Mouse (Mus musculus) forebrain, embryonic 13.5 days (tissue): ENCODE results near the gene Galp. TPM values are rescaled to one million over a fixed set of nuclear protein-coding genes. Genes with fewer than 3 reads are reported as not detected.
"Not testable (repeated sequence)": the region's sequence is repeated elsewhere in the genome, so short reads cannot be mapped to it uniquely, and the experiment has no call there.

Experiments
- ATAC-seq: fragments of 200-750 bp; cut with Nextera tagmentation; 2 replicates; pipeline ENCODE4 v1.8.0; 2017
- H3K27ac ChIP-seq: fragments of 300-500 bp; sonication (generic); 2 replicates; pipeline ENCODE4 v1.5.1; 2015; ENCODE audit warnings: inconsistent platforms, mild to moderate bottlenecking, moderate library complexity
- H3K27me3 ChIP-seq: fragments of 300-500 bp; sonication (generic); 2 replicates; pipeline ENCODE4 v1.6.1; 2015; ENCODE audit warnings: mild to moderate bottlenecking, inconsistent platforms
- H3K36me3 ChIP-seq: fragments of 300-500 bp; sonication (generic); 2 replicates; pipeline ENCODE4 v1.6.1; 2015; ENCODE audit warnings: mild to moderate bottlenecking, inconsistent platforms; ENCODE audit not compliant: poor library complexity, severe bottlenecking
- H3K4me1 ChIP-seq: fragments of 300-500 bp; sonication (generic); 2 replicates; pipeline ENCODE4 v1.6.1; 2015; ENCODE audit warnings: inconsistent platforms
- H3K4me2 ChIP-seq: fragments of 300-500 bp; sonication (generic); 2 replicates; pipeline ENCODE4 v1.6.1; 2015; ENCODE audit warnings: inconsistent platforms, mild to moderate bottlenecking, moderate library complexity
- H3K4me3 ChIP-seq: fragments of 300-500 bp; sonication (generic); 2 replicates; pipeline ENCODE4 v1.5.1; 2015; ENCODE audit warnings: mild to moderate bottlenecking, inconsistent platforms
- H3K9ac ChIP-seq: fragments of 300-500 bp; sonication (generic); 2 replicates; pipeline ENCODE4 v1.6.1; 2015; ENCODE audit warnings: mild to moderate bottlenecking, inconsistent platforms
- H3K9me3 ChIP-seq: fragments of 300-500 bp; sonication (generic); replicated peaks from 2 replicates; pipeline ENCODE4 v1.6.1; 2016; ENCODE audit warnings: inconsistent platforms
- WGBS: fragments of 180-500 bp; shearing (Covaris S2); methylation state at CpG from one replicate; pipeline ENCODE4 v1.1.7; 2015; 5-methylcytosine and 5-hydroxymethylcytosine counted together
- polyA plus RNA-seq: library from polyadenylated mRNA; unstranded; fragments of >200 nt; fragmentation: Nextera tagmentation; extraction: Ambion mirVana; gene quantifications from 2 replicates; pipeline ENCODE4 v1.2.1, GENCODE M21; 2015

Gene Galp
- polyA plus RNA-seq, 1 experiment from 2014 or later, result not detected

DNA sequence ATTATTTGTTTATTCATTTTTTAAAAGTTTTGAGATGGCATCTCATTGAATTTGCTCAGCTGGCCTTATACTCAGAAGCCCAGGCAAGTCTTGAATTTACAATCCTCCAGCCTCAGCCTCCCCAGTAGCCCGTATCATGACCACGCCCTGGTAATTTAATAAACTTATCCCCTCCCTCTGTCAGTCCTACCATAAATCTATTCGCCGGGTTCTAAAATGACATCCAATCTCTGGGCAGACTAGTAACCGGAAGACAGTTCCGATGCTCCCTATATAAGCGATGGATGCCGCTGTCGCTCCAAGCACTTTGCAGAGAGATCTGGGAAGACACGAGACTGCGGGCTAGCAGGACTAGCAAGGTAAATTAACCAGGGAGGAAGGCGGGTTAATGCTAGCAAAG is 25.1 kb downstream of the Galp start, which contains the start of gene Zscan5b:
Gene Zscan5b, plus strand, starts transcription at position 301 of the 400 bp plus-strand sequence.
- H3K27me3 ChIP-seq, result no peaks in the 10 kb centered on the region
- no peak within 1 kb of the TSS for H3K4me2 ChIP-seq
- no peak for ATAC-seq
- H3K27ac ChIP-seq, result no peak within 1 kb of the TSS
- H3K36me3 ChIP-seq, result no peaks in the 10 kb centered on the region
- H3K9ac ChIP-seq, result no peak within 1 kb of the TSS
- WGBS, result 95% methylated on average over 12 of the region's 12 CpGs
- H3K4me1 ChIP-seq, result no peaks in the 10 kb centered on the region
- 0 out of 2 replicates have a peak, but pooled peaks cover 9% of the 10 kb centered on the region for H3K9me3 ChIP-seq
- no peak within 1 kb of the TSS for H3K4me3 ChIP-seq

DNA sequence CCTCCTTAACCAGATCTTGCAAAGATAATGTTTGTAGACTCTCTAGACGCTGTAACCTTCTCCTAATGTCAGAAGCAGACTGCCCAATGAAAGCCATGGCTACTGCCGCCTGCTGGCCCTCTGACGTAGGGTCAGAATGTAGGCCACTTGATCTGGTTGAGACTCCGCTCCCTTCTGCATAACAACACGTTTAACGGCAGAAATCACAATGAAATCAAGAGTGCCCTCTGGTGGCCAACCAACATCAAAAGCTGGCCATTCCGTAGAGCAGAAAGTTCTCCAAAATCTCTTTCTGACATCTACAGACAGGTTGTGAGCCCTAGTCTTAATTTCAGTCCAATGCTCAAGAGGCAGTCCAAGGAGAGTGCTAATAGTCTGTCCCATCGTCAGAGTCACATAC is 31.6 kb downstream of the Galp start:
- H3K36me3 ChIP-seq, H3K27ac ChIP-seq, H3K4me3 ChIP-seq, ATAC-seq, H3K27me3 ChIP-seq, H3K4me1 ChIP-seq, H3K4me2 ChIP-seq, H3K9ac ChIP-seq: not testable (repeated sequence)
- H3K9me3 ChIP-seq, result peaks cover 25% of the 10 kb centered on the region
- WGBS, result 54% methylated on average over 8 of the region's 8 CpGs

- no peak overlapping the region for H3K27ac ChIP-seq
- no peaks in the 10 kb centered on the region for H3K27me3 ChIP-seq
- no peak overlapping the region for H3K9ac ChIP-seq
- no peaks in the 10 kb centered on the region for H3K36me3 ChIP-seq
- WGBS, result 51% methylated on average over 11 of the region's 11 CpGs
- no peak overlapping the region for H3K4me2 ChIP-seq
- no peaks in the 10 kb centered on the region for H3K4me1 ChIP-seq
- ATAC-seq, result no peak
- no peak overlapping the region for H3K4me3 ChIP-seq
- 0 out of 2 replicates have a peak, but pooled peaks cover under 1% of the 10 kb centered on the region for H3K9me3 ChIP-seq
Measured at GRCm38 (mm10) chr7:6239787-6240186, 42.9 kb downstream of the Galp start.

- H3K4me3 ChIP-seq, H3K4me1 ChIP-seq, ATAC-seq, H3K9ac ChIP-seq, H3K4me2 ChIP-seq, H3K27me3 ChIP-seq, H3K9me3 ChIP-seq, H3K27ac ChIP-seq, H3K36me3 ChIP-seq: not testable (repeated sequence)
- 12% methylated on average over 1 of the region's 1 CpGs for WGBS
Measured at GRCm38 (mm10) chr7:6240841-6241425, 44.0 kb downstream of the Galp start.

- Histone ChIP-seq H3K9me3 (no peaks in the 10 kb centered on the region), H3K36me3 (no peaks in the 10 kb centered on the region), H3K9ac (no peak overlapping the region), H3K27me3 (no peaks in the 10 kb centered on the region), H3K4me2 (no peak overlapping the region), H3K4me1 (no peaks in the 10 kb centered on the region), H3K4me3 (no peak overlapping the region), H3K27ac (no peak overlapping the region)
- ATAC-seq, result no peak
- 66% methylated on average over 11 of the region's 11 CpGs for WGBS
Measured at GRCm38 (mm10) chr7:6244361-6245292, 47.7 kb downstream of the Galp start.

DNA sequence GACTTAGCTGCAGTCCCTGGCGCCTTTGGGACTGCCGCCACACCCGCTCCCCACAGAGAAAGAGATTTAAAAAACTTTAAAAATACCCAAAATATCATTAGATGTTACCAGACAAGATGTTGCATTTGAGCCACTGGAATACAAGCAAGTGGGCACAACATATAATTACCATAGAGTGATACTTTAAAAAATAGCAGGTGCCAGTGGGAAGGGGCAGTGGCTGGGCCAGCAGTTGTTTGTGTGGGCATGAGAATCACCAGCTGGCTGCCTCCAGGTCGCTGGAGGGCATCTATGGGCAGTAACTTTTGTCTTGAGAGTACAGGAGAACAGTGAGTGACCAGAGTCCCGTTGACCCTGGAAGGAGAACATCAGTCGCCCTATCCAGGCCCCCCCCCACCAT is 55.5 kb downstream of the Galp start, which contains the start of gene Epp13:
Gene Epp13, plus strand, starts transcription at position 301 of the 400 bp plus-strand sequence.
- Histone ChIP-seq H3K4me3 (no peak within 1 kb of the TSS), H3K27me3 (no peaks in the 10 kb centered on the region), H3K4me2 (no peak within 1 kb of the TSS), H3K9me3 (peaks cover 7% of the 10 kb centered on the region), H3K4me1 (no peaks in the 10 kb centered on the region), H3K36me3 (no peaks in the 10 kb centered on the region), H3K9ac (no peak within 1 kb of the TSS), H3K27ac (no peak within 1 kb of the TSS)
- 85% methylated on average over 6 of the region's 6 CpGs for WGBS
- ATAC-seq, result no peak

DNA sequence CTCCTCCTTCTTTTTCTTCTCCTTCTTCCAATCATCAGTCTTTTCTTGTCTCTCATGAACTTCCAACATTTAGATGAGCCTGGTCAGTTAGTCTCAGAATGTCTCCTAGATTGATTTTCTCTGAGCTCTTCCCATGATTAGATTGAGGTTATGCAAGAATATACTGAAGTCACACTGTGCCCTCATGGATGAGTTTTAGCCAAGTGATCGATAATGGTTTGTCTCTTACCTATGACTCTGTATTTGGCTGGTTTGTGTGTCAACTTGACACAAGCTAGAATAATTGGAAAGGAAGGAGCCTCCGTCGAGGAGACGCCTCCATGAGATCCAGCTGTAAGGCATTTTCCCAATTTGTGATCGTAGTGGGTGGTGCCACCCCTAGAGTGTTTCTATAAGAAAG is 57.6 kb downstream of the Galp start:
- H3K9me3 ChIP-seq, result peaks cover 7% of the 10 kb centered on the region
- no peaks in the 10 kb centered on the region for H3K27me3 ChIP-seq
- H3K4me3 ChIP-seq, result no peak overlapping the region
- H3K4me1 ChIP-seq, result no peaks in the 10 kb centered on the region
- WGBS, result 95% methylated on average over 5 of the region's 5 CpGs
- H3K9ac ChIP-seq, result no peak overlapping the region
- no peaks in the 10 kb centered on the region for H3K36me3 ChIP-seq
- H3K27ac ChIP-seq, result no peak overlapping the region
- no peak overlapping the region for H3K4me2 ChIP-seq
- ATAC-seq, result no peak

GRCm38 (mm10) chr7:6257386-6257785 is 60.5 kb downstream of the Galp start:
- WGBS, result 80% methylated on average over 4 of the region's 4 CpGs
- peaks cover 6% of the 10 kb centered on the region for H3K9me3 ChIP-seq
- no peak overlapping the region for H3K27ac ChIP-seq
- no peak for ATAC-seq
- no peak overlapping the region for H3K4me3 ChIP-seq
- no peaks in the 10 kb centered on the region for H3K27me3 ChIP-seq
- H3K36me3 ChIP-seq, result no peaks in the 10 kb centered on the region
- H3K4me1 ChIP-seq, result no peaks in the 10 kb centered on the region
- H3K4me2 ChIP-seq, result no peak overlapping the region
- H3K9ac ChIP-seq, result no peak overlapping the region

GRCm38 (mm10) chr7:6258232-6259220 is 61.6 kb downstream of the Galp start:
- Histone ChIP-seq H3K36me3 (no peaks in the 10 kb centered on the region), H3K4me3 (no peak overlapping the region), H3K9ac (no peak overlapping the region), H3K27me3 (no peaks in the 10 kb centered on the region), H3K27ac (no peak overlapping the region), H3K4me2 (no peak overlapping the region), H3K4me1 (no peaks in the 10 kb centered on the region), H3K9me3 (no peaks in the 10 kb centered on the region)
- no peak for ATAC-seq
- WGBS, result 36% methylated on average over 16 of the region's 16 CpGs

GRCm38 (mm10) chr7:6260004-6260403 is 63.1 kb downstream of the Galp start:
- H3K4me2 ChIP-seq, ATAC-seq, H3K4me3 ChIP-seq, H3K4me1 ChIP-seq, H3K27ac ChIP-seq, H3K36me3 ChIP-seq, H3K27me3 ChIP-seq, H3K9me3 ChIP-seq, H3K9ac ChIP-seq: not testable (repeated sequence)
- 39% methylated on average over 2 of the region's 2 CpGs for WGBS

DNA sequence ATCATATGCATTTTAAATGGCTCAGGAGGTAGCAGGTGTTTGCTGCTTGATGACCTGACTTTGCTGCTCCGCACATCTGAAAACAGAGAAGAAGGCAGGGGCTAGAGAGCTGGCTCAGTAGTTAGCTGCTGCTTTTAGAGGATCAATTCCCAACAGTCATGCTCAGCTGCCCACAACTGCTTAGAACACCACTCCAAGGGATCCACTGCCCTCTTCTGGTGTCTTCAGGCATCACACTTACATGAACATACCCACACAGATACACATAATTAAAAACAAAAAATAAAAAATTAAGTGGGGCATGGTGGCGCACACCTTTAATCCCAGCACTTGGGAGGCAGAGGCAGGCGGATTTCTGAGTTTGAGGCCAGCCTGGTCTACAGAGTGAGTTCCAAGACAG is 65.2 kb downstream of the Galp start:
- Histone ChIP-seq H3K4me3 (no peak overlapping the region), H3K4me2 (no peak overlapping the region), H3K27me3 (no peaks in the 10 kb centered on the region), H3K9me3 (no peaks in the 10 kb centered on the region), H3K9ac (no peak overlapping the region), H3K4me1 (no peaks in the 10 kb centered on the region), H3K27ac (no peak overlapping the region), H3K36me3 (no peaks in the 10 kb centered on the region)
- WGBS, result 92% methylated on average over 3 of the region's 3 CpGs
- ATAC-seq, result no peak
